Mouse (Mus musculus): Measurements from ENCODE around the gene Adcy10. TPM values are rescaled to one million over a fixed set of nuclear protein-coding genes. Genes with fewer than 3 reads are reported as not detected.

Gene Adcy10
- polyA plus RNA-seq (2012; rRNA removed): 0.06 and 0.08 TPM in 2 replicates

GRCm38 (mm10) chr1:165484688-165485233, at the start of gene Adcy10:
Gene Adcy10 (plus strand): TSS chr1:165485183.

DNA sequence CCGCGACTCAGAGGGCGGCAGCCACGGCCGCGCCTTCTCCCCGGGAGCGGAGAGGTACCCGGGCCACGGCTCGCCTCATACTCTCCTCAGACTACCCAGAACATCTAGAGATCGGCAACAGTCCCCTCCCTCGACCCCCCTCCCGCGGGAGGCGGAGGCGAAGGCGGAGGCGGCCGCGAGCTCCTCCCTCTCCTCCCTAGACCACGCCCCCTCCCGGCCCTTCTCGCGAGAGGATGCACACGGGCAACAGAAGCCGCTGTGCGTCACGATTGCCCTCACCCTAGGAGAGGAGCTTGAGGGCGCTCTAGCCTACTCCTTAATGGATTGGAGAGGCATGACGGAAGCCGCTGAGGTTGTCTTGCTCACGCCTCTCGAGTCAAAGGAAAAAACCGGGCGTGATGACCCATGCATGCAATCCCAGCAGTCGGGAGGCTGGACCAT, 24.6 kb upstream of the Adcy10 start, which contains the start of the genes Dcaf6 and Mpc2:
Gene Dcaf6 (minus strand): TSS at position 116 of the 441 bp plus-strand sequence.
Gene Mpc2 (plus strand): TSS at position 278 of the 441 bp plus-strand sequence.

Other genes with a start within 250 kb of the Adcy10 start
- gene Tiprl, start 248.2 kb upstream of the Adcy10 start, polyA plus RNA-seq (2012; rRNA removed): 13.8 and 16.0 TPM in 2 replicates
- 0.08 and 0.15 TPM in 2 replicates for gene Gpr161, start 189.4 kb upstream of the Adcy10 start, polyA plus RNA-seq (2012; rRNA removed)
- 19.0 and 20.4 TPM in 2 replicates for gene Dcaf6, start 24.7 kb upstream of the Adcy10 start, polyA plus RNA-seq (2012; rRNA removed)
- 75.9 and 80.7 TPM in 2 replicates for gene Mpc2, start 24.5 kb upstream of the Adcy10 start, polyA plus RNA-seq (2012; rRNA removed)
- 18.5 and 20.2 TPM in 2 replicates for gene Mpzl1, start 149.4 kb downstream of the Adcy10 start, polyA plus RNA-seq (2012; rRNA removed)
- 4.2 and 5.3 TPM in 2 replicates for gene Rcsd1, start 224.6 kb downstream of the Adcy10 start, polyA plus RNA-seq (2012; rRNA removed)